11 mouse cellular contexts compared by ENCODE assay signal in genomic region chr11:40394864-40395266, GRCm38 (mm10).
DNase-seq lines count a peak whose midpoint lies in the region; ATAC-seq lines count a peak whose summit lies in the region.
"Had no signal": no experiment of that assay in that cellular context is flagged by ENCODE, and none has a peak within 500 bp of the region (broad histone marks: within the 10 kb centered on the region; RNA-seq: fewer than 3 reads in every experiment).

No protein-coding gene starts in this region.

- no peaks in the 10 kb centered on the region for H3K9me3 ChIP-seq in forebrain, embryonic 12.5 days
- no peaks in the 10 kb centered on the region for H3K9me3 ChIP-seq in limb, embryonic 10.5 days (replicated peaks)
- H3K9me3 ChIP-seq in neural tube, embryonic 11.5 days (ENCODE audit: control insufficient read depth, low read length): no peaks in the 10 kb centered on the region
- H3K9me3 ChIP-seq: intestine, embryonic 15.5 days had no signal

- H3K4me1 ChIP-seq in forebrain, embryonic 12.5 days: peaks cover 16% of the 10 kb centered on the region
- H3K4me1 ChIP-seq in limb, embryonic 10.5 days: peaks cover 28% of the 10 kb centered on the region
- 0 out of 2 replicates have a peak, but pooled peaks cover 2% of the 10 kb centered on the region for H3K4me1 ChIP-seq in neural tube, embryonic 11.5 days (ENCODE audit: control insufficient read depth, insufficient read depth, low read length)
- H3K4me1 ChIP-seq: intestine, embryonic 15.5 days had no signal

- no peak overlapping the region for H3K4me3 ChIP-seq in forebrain, embryonic 12.5 days (replicated peaks)
- H3K4me3 ChIP-seq in limb, embryonic 10.5 days: peak overlapping the region; percentile 13
- H3K4me3 ChIP-seq in neural tube, embryonic 11.5 days (ENCODE audit: low read depth, low read length): no peak overlapping the region
- H3K4me3 ChIP-seq: heart, adult 2 months; intestine, embryonic 15.5 days had no signal

- H3K36me3 ChIP-seq in forebrain, embryonic 12.5 days (replicated peaks): no peaks in the 10 kb centered on the region
- H3K36me3 ChIP-seq in limb, embryonic 10.5 days: no peaks in the 10 kb centered on the region
- no peaks in the 10 kb centered on the region for H3K36me3 ChIP-seq in neural tube, embryonic 11.5 days (ENCODE audit: control insufficient read depth, insufficient read depth, low read length)
- H3K36me3 ChIP-seq: intestine, embryonic 15.5 days had no signal

- H3K27me3 ChIP-seq in forebrain, embryonic 12.5 days: no peaks in the 10 kb centered on the region
- H3K27me3 ChIP-seq in limb, embryonic 10.5 days (ENCODE audit: low read depth, poor library complexity, severe bottlenecking): no peaks in the 10 kb centered on the region; the same call in 1 of the 2 replicates
- no peaks in the 10 kb centered on the region for H3K27me3 ChIP-seq in neural tube, embryonic 11.5 days (ENCODE audit: control insufficient read depth, insufficient read depth, low read length)
- H3K27me3 ChIP-seq: intestine, embryonic 15.5 days had no signal

- no peak overlapping the region for H3K9ac ChIP-seq in forebrain, embryonic 12.5 days
- no peak overlapping the region for H3K9ac ChIP-seq in neural tube, embryonic 11.5 days (ENCODE audit: low read length)
- H3K9ac ChIP-seq: intestine, embryonic 15.5 days; lung, embryonic 14.5 days had no signal

- no peak for DNase-seq in frontal cortex, postnatal 14 days (ENCODE audit: low spot score in 2 of 2)
- no peak for DNase-seq in limb, embryonic 10.5 days (ENCODE audit: low spot score)
- DNase-seq in neural tube, embryonic 11.5 days (ENCODE audit: low spot score): peak; percentile 51
- no peak for DNase-seq in cerebellum, postnatal 14 days
- no peak for DNase-seq in thymus, postnatal 10 days (ENCODE audit: low spot score in 2 of 2)
- DNase-seq: heart, adult 2 months had no signal

- H3K27ac ChIP-seq in forebrain, embryonic 12.5 days: peak overlapping the region; percentile 56
- H3K27ac ChIP-seq in limb, embryonic 10.5 days: peak overlapping the region; percentile 77
- peak overlapping the region; percentile 60 for H3K27ac ChIP-seq in neural tube, embryonic 11.5 days (ENCODE audit: low read depth, low read length)
- H3K27ac ChIP-seq: heart, adult 2 months; intestine, embryonic 15.5 days had no signal

- 35% methylated on average over 7 of the region's 7 CpGs for WGBS in forebrain, embryonic 12.5 days
- 50% methylated on average over 7 of the region's 7 CpGs for WGBS in limb, embryonic 10.5 days
- 27% methylated on average over 7 of the region's 7 CpGs for WGBS in neural tube, embryonic 11.5 days

- H3K4me2 ChIP-seq in forebrain, embryonic 12.5 days: no peak overlapping the region
- H3K4me2 ChIP-seq in neural tube, embryonic 11.5 days (ENCODE audit: low read depth): no peak overlapping the region
- H3K4me2 ChIP-seq: intestine, embryonic 15.5 days; lung, embryonic 14.5 days had no signal

- peak; percentile 82 for ATAC-seq in frontal cortex, adult (ENCODE audit: low TSS enrichment)
- ATAC-seq in forebrain, embryonic 12.5 days (ENCODE audit: low FRiP score): peak; percentile 75
- peak; percentile 40; the same call in 1 of the 2 replicates for ATAC-seq in neural tube, embryonic 11.5 days (ENCODE audit: insufficient read depth, low FRiP score, low TSS enrichment)
- no peak for ATAC-seq in inflammation-experienced regulatory T-cells, adult 6 months
- ATAC-seq: intestine, embryonic 15.5 days had no signal
